Mouse (Mus musculus): Measurements from ENCODE around the gene Exosc2. TPM values are rescaled to one million over a fixed set of nuclear protein-coding genes. Genes with fewer than 3 reads are reported as not detected.
A peak's percentile ranks its signal among the peaks of the same experiment; 100 is the strongest.

The Exosc2 gene
- 65.4 and 70.7 TPM in 2 replicates for polyA plus RNA-seq (2014; fragmentation: Nextera tagmentation; extraction: Ambion mirVana)

DNA sequence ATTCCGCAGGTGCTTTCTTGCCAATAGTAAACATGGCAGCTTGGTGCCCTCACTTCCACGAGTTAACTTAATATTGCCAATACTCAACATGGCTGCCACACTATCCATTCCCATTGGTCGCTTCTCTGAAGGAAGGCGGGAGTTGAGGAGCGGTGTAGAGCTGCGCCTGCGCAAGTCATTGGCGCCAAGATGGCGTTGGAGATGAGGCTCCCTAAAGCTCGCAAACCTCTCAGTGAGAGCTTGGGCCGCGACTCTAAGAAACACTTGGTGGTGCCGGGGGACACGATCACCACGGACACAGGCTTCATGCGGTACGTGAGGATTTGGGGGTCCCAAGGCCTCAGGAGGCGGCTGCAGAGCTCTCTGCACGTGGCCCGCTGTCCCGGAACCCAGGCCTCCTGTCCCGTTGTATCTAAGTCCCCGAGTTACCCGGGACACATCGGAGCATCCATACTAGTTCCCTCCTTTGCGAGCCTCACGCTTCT is at the start of gene Exosc2:
Gene Exosc2 (plus strand): TSS at position 165 of the 485 bp plus-strand sequence.
- Histone ChIP-seq H3K4me3 (ENCODE audit: low read depth, low read length) (peak within 1 kb of the TSS; percentile 56), H3K4me1 (replicated peaks; ENCODE audit: control insufficient read depth, insufficient read depth, low read length) (0 out of 2 replicates have a peak, but pooled peaks cover 3% of the 10 kb centered on the region), H3K27me3 (replicated peaks; ENCODE audit: control insufficient read depth, insufficient read depth, low read length) (no peaks in the 10 kb centered on the region), H3K36me3 (ENCODE audit: control insufficient read depth, insufficient read depth, low read length) (peaks cover 32% of the 10 kb centered on the region), H3K9me3 (ENCODE audit: control insufficient read depth, low read length) (no peaks in the 10 kb centered on the region), H3K4me2 (ENCODE audit: low read length) (peak within 1 kb of the TSS; percentile 96), H3K27ac (ENCODE audit: low read depth) (peak within 1 kb of the TSS; percentile 51; the same call in 1 of the 2 replicates), H3K9ac (ENCODE audit: low read length) (peak within 1 kb of the TSS; percentile 49)
- DNase-seq (ENCODE audit: low spot score) (peak; percentile 90), ATAC-seq (replicated peaks; ENCODE audit: low FRiP score, low TSS enrichment, low read depth) (peak; percentile 97)
- WGBS: under 1% methylated on average over 27 of the region's 27 CpGs

GRCm38 (mm10) chr2:31633531-31633930 is 37.0 kb upstream of the Exosc2 start:
- DNase-seq (ENCODE audit: low spot score): no peak
- H3K9ac ChIP-seq (ENCODE audit: low read length): no peak overlapping the region
- no peak for ATAC-seq (replicated peaks; ENCODE audit: low FRiP score, low TSS enrichment, low read depth)
- peaks cover 72% of the 10 kb centered on the region for H3K27me3 ChIP-seq (replicated peaks; ENCODE audit: control insufficient read depth, insufficient read depth, low read length)
- H3K4me1 ChIP-seq (replicated peaks; ENCODE audit: control insufficient read depth, insufficient read depth, low read length): peaks cover 15% of the 10 kb centered on the region
- H3K4me3 ChIP-seq (ENCODE audit: low read depth, low read length): no peak overlapping the region
- WGBS: 54% methylated on average over 3 of the region's 3 CpGs
- H3K27ac ChIP-seq (ENCODE audit: low read depth): no peak overlapping the region
- H3K36me3 ChIP-seq (ENCODE audit: control insufficient read depth, insufficient read depth, low read length): no peaks in the 10 kb centered on the region
- H3K4me2 ChIP-seq (ENCODE audit: low read length): no peak overlapping the region
- no peaks in the 10 kb centered on the region for H3K9me3 ChIP-seq (ENCODE audit: control insufficient read depth, low read length)

GRCm38 (mm10) chr2:31635281-31636137 is 35.0 kb upstream of the Exosc2 start:
- DNase-seq (ENCODE audit: low spot score): peak; percentile 70
- H3K4me1 ChIP-seq (replicated peaks; ENCODE audit: control insufficient read depth, insufficient read depth, low read length): peaks cover 15% of the 10 kb centered on the region
- no peak for ATAC-seq (replicated peaks; ENCODE audit: low FRiP score, low TSS enrichment, low read depth)
- H3K4me2 ChIP-seq (ENCODE audit: low read length): peak overlapping the region; percentile 30
- H3K4me3 ChIP-seq (ENCODE audit: low read depth, low read length): peak overlapping the region; percentile 16; the same call in 1 of the 2 replicates
- H3K27ac ChIP-seq (ENCODE audit: low read depth): no peak overlapping the region
- H3K9me3 ChIP-seq (ENCODE audit: control insufficient read depth, low read length): no peaks in the 10 kb centered on the region
- H3K27me3 ChIP-seq (replicated peaks; ENCODE audit: control insufficient read depth, insufficient read depth, low read length): peaks cover 92% of the 10 kb centered on the region
- no peaks in the 10 kb centered on the region for H3K36me3 ChIP-seq (ENCODE audit: control insufficient read depth, insufficient read depth, low read length)
- 2% methylated on average over 46 of the region's 52 CpGs for WGBS
- H3K9ac ChIP-seq (ENCODE audit: low read length): no peak overlapping the region

DNA sequence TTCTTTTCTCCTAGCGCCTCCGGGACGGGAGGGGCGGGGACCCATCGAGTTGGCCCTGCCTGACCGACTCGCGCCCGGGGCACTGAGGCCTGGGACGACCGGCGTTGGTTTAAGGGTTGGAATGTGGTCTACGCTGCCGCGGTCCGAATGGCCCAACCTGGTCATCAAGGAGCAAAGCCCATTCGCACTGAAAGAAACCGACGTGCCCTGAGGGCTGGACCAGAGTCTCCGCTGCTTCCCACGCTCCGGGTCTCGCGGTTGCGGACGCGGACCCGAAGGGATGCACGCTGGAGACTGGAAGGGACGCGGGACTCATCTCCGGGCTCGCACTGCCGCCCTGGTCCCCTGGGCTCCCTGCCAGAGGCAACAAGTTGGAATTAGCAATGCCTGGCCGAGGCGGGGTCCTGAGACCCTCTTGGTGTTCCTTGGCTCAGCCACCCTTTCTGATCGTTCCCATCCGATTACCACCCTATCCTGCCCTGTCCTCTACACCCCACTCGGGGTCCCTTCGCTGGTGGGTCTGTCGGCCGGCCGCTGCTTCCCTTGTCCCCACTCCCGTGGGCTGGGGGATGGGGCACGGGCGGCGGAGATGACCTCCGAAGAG is 34.3 kb upstream of the Exosc2 start:
- Histone ChIP-seq H3K27me3 (replicated peaks; ENCODE audit: control insufficient read depth, insufficient read depth, low read length) (peaks cover 99% of the 10 kb centered on the region), H3K4me2 (ENCODE audit: low read length) (peak overlapping the region; percentile 30), H3K4me3 (ENCODE audit: low read depth, low read length) (peak overlapping the region; percentile 16; the same call in 1 of the 2 replicates), H3K9me3 (ENCODE audit: control insufficient read depth, low read length) (no peaks in the 10 kb centered on the region), H3K36me3 (ENCODE audit: control insufficient read depth, insufficient read depth, low read length) (no peaks in the 10 kb centered on the region), H3K4me1 (replicated peaks; ENCODE audit: control insufficient read depth, insufficient read depth, low read length) (peaks cover 15% of the 10 kb centered on the region), H3K27ac (ENCODE audit: low read depth) (no peak overlapping the region), H3K9ac (ENCODE audit: low read length) (no peak overlapping the region)
- ATAC-seq (replicated peaks; ENCODE audit: low FRiP score, low TSS enrichment, low read depth) (0 out of 2 replicates have a peak, but pooled peaks have one; percentile 16), DNase-seq (ENCODE audit: low spot score) (peak; percentile 74)
- WGBS: 1% methylated on average over 48 of the region's 48 CpGs

DNA sequence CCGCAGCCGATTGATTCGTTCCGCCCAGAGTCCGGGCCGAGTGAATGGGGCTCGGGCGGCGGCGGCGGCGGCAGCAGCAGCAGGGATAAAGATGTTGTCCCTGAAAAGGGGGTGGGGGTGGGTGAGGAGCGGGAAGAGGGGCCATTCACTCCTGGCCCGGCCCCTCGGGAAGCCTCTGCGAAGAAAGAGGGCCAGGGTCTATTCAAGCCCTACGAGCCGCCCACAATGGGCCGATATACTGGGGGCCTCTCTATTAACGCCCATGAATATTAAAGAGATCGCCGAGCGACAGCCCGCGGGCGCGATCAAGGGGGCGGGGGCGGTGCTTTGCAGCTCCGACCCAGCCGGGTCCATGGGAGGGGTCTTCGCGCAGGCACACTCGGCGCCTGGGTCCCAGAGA is 33.8 kb upstream of the Exosc2 start:
- Histone ChIP-seq H3K27ac (ENCODE audit: low read depth) (no peak overlapping the region), H3K9ac (ENCODE audit: low read length) (no peak overlapping the region), H3K36me3 (ENCODE audit: control insufficient read depth, insufficient read depth, low read length) (no peaks in the 10 kb centered on the region), H3K4me3 (ENCODE audit: low read depth, low read length) (peak overlapping the region; percentile 16; the same call in 1 of the 2 replicates), H3K4me2 (ENCODE audit: low read length) (peak overlapping the region; percentile 30), H3K9me3 (ENCODE audit: control insufficient read depth, low read length) (no peaks in the 10 kb centered on the region), H3K4me1 (replicated peaks; ENCODE audit: control insufficient read depth, insufficient read depth, low read length) (peaks cover 15% of the 10 kb centered on the region), H3K27me3 (replicated peaks; ENCODE audit: control insufficient read depth, insufficient read depth, low read length) (peaks cover 100% of the 10 kb centered on the region)
- whole genome bisulfite sequencing: under 1% methylated on average over 34 of the region's 35 CpGs
- DNase-seq (ENCODE audit: low spot score) (peak; percentile 66), ATAC-seq (replicated peaks; ENCODE audit: low FRiP score, low TSS enrichment, low read depth) (no peak)

DNA sequence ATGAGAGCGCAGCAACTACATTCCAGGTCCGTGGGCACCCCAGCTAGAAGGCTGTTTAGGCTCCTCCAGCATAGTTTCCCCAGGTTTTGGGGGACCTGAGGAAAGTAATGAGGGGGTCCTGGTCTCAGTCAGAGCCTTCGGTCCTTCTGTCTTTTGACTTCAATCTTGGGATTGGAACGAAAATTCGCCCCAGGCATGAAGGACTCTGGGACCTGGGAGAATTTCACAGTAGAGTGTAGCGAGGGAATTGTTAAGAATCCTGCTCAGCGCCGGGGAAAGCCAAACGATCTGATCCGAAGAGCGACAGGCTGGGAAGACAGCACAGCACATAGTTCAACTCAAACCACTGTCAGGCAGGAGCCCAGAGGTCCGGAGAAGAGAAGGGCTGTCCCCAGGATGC is 33.2 kb upstream of the Exosc2 start:
- no peak overlapping the region for H3K4me2 ChIP-seq (ENCODE audit: low read length)

GRCm38 (mm10) chr2:31637807-31638206 is 32.7 kb upstream of the Exosc2 start:
- under 1% methylated on average over 22 of the region's 22 CpGs for WGBS
- no peak for ATAC-seq (replicated peaks; ENCODE audit: low FRiP score, low TSS enrichment, low read depth)
- Histone ChIP-seq H3K27ac (ENCODE audit: low read depth) (no peak overlapping the region), H3K4me3 (ENCODE audit: low read depth, low read length) (no peak overlapping the region), H3K9me3 (ENCODE audit: control insufficient read depth, low read length) (no peaks in the 10 kb centered on the region), H3K27me3 (replicated peaks; ENCODE audit: control insufficient read depth, insufficient read depth, low read length) (peaks cover 100% of the 10 kb centered on the region), H3K36me3 (ENCODE audit: control insufficient read depth, insufficient read depth, low read length) (no peaks in the 10 kb centered on the region), H3K4me1 (replicated peaks; ENCODE audit: control insufficient read depth, insufficient read depth, low read length) (peaks cover 15% of the 10 kb centered on the region), H3K4me2 (ENCODE audit: low read length) (no peak overlapping the region), H3K9ac (ENCODE audit: low read length) (no peak overlapping the region)
- DNase-seq (ENCODE audit: low spot score): peak; percentile 81

More for the DNA sequence above, 33.2 kb upstream of the Exosc2 start:
- DNase-seq (ENCODE audit: low spot score): no peak
- Histone ChIP-seq H3K4me3 (ENCODE audit: low read depth, low read length) (no peak overlapping the region), H3K4me1 (replicated peaks; ENCODE audit: control insufficient read depth, insufficient read depth, low read length) (peaks cover 15% of the 10 kb centered on the region), H3K27me3 (replicated peaks; ENCODE audit: control insufficient read depth, insufficient read depth, low read length) (peaks cover 100% of the 10 kb centered on the region), H3K9ac (ENCODE audit: low read length) (no peak overlapping the region), H3K36me3 (ENCODE audit: control insufficient read depth, insufficient read depth, low read length) (no peaks in the 10 kb centered on the region), H3K9me3 (ENCODE audit: control insufficient read depth, low read length) (no peaks in the 10 kb centered on the region), H3K27ac (ENCODE audit: low read depth) (no peak overlapping the region)
- 2% methylated on average over 12 of the region's 12 CpGs for WGBS
- ATAC-seq (replicated peaks; ENCODE audit: low FRiP score, low TSS enrichment, low read depth): no peak

DNA sequence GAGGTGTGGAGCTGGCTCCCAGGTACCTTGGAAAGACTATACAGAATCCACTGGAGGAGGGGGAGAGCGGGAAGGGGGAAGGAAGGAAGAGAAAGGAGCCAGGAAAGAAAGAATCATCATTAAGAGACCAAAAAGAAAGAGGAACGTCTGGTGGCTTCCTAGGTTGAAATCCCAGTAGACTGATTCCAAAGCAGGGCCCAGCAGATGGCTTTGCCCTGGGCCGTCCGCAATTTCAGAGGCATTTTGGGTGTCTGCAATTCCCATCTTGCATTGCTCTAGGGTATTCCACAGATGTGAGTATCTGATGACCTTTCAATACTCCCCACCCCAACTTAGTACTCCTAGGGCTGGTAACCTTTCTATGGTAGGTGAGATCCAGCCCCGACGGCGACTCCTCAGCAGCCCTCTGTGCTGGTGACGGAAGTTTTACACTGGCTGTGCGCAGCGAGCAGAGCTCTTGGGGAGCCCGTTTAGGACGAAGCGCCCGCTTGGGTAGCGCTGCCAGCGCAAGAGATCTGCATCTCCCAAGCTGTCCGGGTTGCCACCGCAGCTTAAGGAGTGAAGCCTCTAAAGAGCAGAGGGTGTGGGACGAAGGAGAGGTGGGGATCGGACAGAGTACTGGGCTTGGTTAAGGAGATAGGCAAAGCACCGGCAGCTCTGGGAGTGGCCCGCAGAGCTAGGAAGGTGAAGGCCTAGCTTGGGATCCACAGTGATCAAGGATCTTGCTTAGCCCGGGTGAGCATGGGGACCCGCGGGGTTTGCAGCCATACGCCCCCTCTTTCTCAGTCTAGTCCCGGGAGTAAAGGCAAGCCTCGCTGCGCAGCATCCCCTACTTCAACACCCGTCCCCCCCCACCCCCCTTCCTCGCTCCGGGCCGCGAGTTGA is 31.7 kb upstream of the Exosc2 start:
- H3K4me1 ChIP-seq (replicated peaks; ENCODE audit: control insufficient read depth, insufficient read depth, low read length): peaks cover 15% of the 10 kb centered on the region
- H3K9ac ChIP-seq (ENCODE audit: low read length): no peak overlapping the region
- H3K27ac ChIP-seq (ENCODE audit: low read depth): no peak overlapping the region
- no peak for DNase-seq (ENCODE audit: low spot score)
- H3K36me3 ChIP-seq (ENCODE audit: control insufficient read depth, insufficient read depth, low read length): no peaks in the 10 kb centered on the region
- no peak overlapping the region for H3K4me3 ChIP-seq (ENCODE audit: low read depth, low read length)
- H3K9me3 ChIP-seq (ENCODE audit: control insufficient read depth, low read length): no peaks in the 10 kb centered on the region
- no peak for ATAC-seq (replicated peaks; ENCODE audit: low FRiP score, low TSS enrichment, low read depth)
- no peak overlapping the region for H3K4me2 ChIP-seq (ENCODE audit: low read length)
- H3K27me3 ChIP-seq (replicated peaks; ENCODE audit: control insufficient read depth, insufficient read depth, low read length): peaks cover 100% of the 10 kb centered on the region
- WGBS: 2% methylated on average over 32 of the region's 34 CpGs
